Mouse (Mus musculus) ES-Bruce4 (cell line): ENCODE results near the gene Macrod2.

Source experiments
- CTCF ChIP-seq: IDR thresholded peaks from one replicate; pipeline ENCODE4 v1.8.1; 2011; ENCODE audit warnings: low read depth, low read length
- EP300 ChIP-seq: IDR thresholded peaks from 2 replicates; pipeline ENCODE4 v1.6.1; 2011; ENCODE audit warnings: low read depth, low read length; ENCODE audit not compliant: insufficient read depth

DNA sequence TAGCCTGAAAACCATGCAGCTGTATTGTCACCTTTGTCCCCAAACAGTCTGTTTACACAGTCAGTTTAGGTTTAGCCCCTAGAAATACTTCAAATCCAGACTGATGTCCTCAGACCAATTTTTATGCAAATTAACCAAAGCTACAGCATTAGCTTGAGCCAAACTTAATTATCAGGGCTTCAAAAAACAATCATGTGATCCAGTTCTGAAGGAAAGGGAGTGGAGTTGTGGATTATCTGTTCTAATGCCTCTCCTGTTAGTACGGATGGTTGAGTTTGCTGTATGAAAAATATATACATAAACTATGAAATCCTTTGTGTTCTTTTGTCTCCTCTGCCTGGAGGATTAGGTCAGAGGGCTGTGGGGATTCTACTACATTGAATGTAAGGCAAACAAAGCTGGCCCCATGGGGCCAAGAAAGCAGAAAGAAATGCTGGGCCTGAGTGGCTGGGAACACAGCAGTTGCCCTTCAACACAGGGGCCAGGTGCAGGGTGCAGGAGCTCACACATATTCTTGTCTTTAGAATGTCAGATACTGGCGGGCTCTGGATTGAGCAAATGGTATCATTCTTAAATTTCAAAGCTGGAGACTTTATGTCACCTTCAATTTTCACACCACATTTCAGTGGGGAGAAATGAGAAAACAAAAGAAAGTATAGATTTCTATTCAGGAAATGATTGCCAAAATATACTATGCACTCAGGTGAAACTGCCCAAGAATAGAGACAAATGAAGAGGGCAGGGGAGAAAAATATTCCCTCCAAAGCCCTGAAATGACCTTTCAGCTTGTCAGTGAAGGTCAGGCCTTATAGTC is 1908.2 kb downstream of the Macrod2 start:
- no peak for TF ChIP-seq EP300
- TF ChIP-seq CTCF = no peak
